Mouse (Mus musculus): ENCODE measurements at regions not wholly inside any gene's neighbourhood (a gene's known extent, or its start where the extent isn't known, plus 50 kb on each side); places are given as distances from the start of the nearest gene placed in this dataset.

DNA sequence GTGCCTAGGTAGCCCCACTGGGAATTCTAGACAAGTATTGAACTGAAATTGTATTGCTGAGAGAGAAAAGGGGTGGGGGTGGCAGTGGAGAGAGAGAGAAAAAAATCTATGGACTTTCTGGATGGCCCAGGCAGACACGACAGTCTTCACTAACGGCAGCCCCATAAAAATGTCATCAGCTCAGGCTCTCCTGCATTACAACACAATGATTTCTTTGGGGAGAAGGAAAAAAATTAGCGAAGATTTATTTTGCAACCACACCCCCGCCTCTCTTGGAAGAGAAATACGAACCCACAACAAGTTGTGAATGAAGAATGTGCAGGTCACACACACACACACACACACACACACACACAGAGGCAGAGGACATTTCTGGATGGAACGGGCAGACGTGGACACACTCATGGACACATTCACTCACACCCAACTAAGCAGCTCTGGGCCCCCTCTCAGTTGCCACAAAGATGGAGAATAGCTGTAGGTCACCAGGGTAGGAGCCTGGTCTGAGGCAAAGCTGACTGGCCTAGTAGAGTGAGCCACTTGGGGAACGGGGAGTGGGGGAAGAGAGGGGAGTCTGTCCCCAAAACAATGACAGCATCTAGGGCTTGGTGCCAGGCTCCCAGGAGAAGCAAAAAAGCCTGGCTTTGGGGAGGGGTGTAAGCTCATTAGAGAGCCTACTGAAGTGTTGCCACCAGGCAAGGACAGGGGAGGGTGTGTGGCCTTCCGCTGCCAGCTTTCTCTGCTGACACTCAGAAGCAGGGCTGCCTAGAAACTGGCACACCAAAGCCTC, 201.0 kb downstream of the Sox9 start:
- no peak for TF ChIP-seq POLR2A (IDR thresholded peaks at IDR 0.05; ENCODE audit: borderline replicate concordance, extremely low read depth, insufficient read depth, insufficient read length, poor library complexity, severe bottlenecking)
- no peak for TF ChIP-seq CTCF (IDR thresholded peaks at IDR 0.05; ENCODE audit: borderline replicate concordance, extremely low read depth, insufficient read depth, insufficient read length)
- DNase-seq (ENCODE audit: low read depth) = peak; percentile 97

DNA sequence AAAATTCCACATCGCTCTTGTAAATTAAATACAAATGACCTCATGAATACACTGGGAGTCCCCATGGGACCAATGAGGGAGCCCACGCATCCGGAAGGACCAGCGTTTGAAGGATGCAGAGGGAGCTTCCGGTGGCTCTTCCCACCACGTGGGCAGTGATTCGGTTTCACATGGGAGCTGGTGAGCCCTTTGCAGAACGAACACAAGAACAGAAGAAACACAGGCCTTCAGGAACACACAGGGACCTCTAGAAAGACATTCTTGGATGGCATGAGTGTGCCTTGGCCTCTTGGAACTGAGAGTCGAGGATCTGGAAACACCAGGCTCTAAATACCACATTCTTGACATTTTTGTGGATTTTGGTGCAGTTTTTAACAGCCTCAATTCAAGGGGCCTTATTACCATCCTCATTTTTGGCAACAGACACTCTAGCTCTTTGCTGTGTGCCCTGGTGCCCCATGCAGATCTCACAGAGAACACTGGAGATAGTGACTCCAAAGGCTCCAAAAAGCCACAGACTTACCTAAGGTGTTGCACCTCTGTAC, 204.1 kb downstream of the Sox9 start:
- DNase-seq (ENCODE audit: low read depth) = no peak
- TF ChIP-seq POLR2A (IDR thresholded peaks at IDR 0.05; ENCODE audit: borderline replicate concordance, extremely low read depth, insufficient read depth, insufficient read length, poor library complexity, severe bottlenecking) (no peak), CTCF (IDR thresholded peaks at IDR 0.05; ENCODE audit: borderline replicate concordance, extremely low read depth, insufficient read depth, insufficient read length) (no peak)

- TF ChIP-seq POLR2A (IDR thresholded peaks at IDR 0.05; ENCODE audit: borderline replicate concordance, extremely low read depth, insufficient read depth, insufficient read length, poor library complexity, severe bottlenecking) (no peak), CTCF (IDR thresholded peaks at IDR 0.05; ENCODE audit: borderline replicate concordance, extremely low read depth, insufficient read depth, insufficient read length) (no peak)
- no peak for DNase-seq (ENCODE audit: low read depth)
Observed at GRCm38 (mm10) chr11:112987782-112988181, 205.8 kb downstream of the Sox9 start.

- no peak for TF ChIP-seq POLR2A (IDR thresholded peaks at IDR 0.05; ENCODE audit: borderline replicate concordance, extremely low read depth, insufficient read depth, insufficient read length, poor library complexity, severe bottlenecking)
- TF ChIP-seq CTCF (IDR thresholded peaks at IDR 0.05; ENCODE audit: borderline replicate concordance, extremely low read depth, insufficient read depth, insufficient read length) = no peak
- peak; percentile 70 for DNase-seq (ENCODE audit: low read depth)
Observed at GRCm38 (mm10) chr11:112988900-112989299, 206.9 kb downstream of the Sox9 start.

- TF ChIP-seq POLR2A (IDR thresholded peaks at IDR 0.05; ENCODE audit: borderline replicate concordance, extremely low read depth, insufficient read depth, insufficient read length, poor library complexity, severe bottlenecking) (no peak), CTCF (IDR thresholded peaks at IDR 0.05; ENCODE audit: borderline replicate concordance, extremely low read depth, insufficient read depth, insufficient read length) (no peak)
- DNase-seq (ENCODE audit: low read depth) = peak; percentile 62
Observed at GRCm38 (mm10) chr11:112989981-112990512, 208.0 kb downstream of the Sox9 start.

GRCm38 (mm10) chr11:112990751-112991150, 208.7 kb downstream of the Sox9 start:
- TF ChIP-seq POLR2A (IDR thresholded peaks at IDR 0.05; ENCODE audit: borderline replicate concordance, extremely low read depth, insufficient read depth, insufficient read length, poor library complexity, severe bottlenecking) = no peak
- no peak for TF ChIP-seq CTCF (IDR thresholded peaks at IDR 0.05; ENCODE audit: borderline replicate concordance, extremely low read depth, insufficient read depth, insufficient read length)
- DNase-seq (ENCODE audit: low read depth) = peak; percentile 46

DNA sequence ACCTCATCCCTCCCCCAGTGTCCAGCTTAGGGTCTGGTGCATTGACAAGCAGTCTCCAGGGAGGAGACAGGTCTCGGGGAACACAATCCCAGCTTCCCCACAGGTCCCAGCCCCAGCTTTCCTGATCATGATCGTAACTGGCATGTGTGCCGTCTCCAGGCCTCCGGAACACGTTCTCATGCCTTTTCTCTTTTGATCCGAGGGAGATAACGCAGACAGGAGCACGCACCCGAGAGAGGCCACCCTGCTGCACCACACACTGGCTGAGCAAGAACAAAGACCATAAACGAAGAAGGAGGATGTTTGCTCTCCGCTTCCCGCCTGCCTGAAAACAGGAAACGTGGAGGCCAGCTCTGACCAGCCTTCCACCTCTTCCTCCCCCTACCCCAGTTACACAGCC, 209.8 kb downstream of the Sox9 start:
- no peak for TF ChIP-seq POLR2A (IDR thresholded peaks at IDR 0.05; ENCODE audit: borderline replicate concordance, extremely low read depth, insufficient read depth, insufficient read length, poor library complexity, severe bottlenecking)
- no peak for TF ChIP-seq CTCF (IDR thresholded peaks at IDR 0.05; ENCODE audit: borderline replicate concordance, extremely low read depth, insufficient read depth, insufficient read length)
- peak; percentile 52 for DNase-seq (ENCODE audit: low read depth)

DNA sequence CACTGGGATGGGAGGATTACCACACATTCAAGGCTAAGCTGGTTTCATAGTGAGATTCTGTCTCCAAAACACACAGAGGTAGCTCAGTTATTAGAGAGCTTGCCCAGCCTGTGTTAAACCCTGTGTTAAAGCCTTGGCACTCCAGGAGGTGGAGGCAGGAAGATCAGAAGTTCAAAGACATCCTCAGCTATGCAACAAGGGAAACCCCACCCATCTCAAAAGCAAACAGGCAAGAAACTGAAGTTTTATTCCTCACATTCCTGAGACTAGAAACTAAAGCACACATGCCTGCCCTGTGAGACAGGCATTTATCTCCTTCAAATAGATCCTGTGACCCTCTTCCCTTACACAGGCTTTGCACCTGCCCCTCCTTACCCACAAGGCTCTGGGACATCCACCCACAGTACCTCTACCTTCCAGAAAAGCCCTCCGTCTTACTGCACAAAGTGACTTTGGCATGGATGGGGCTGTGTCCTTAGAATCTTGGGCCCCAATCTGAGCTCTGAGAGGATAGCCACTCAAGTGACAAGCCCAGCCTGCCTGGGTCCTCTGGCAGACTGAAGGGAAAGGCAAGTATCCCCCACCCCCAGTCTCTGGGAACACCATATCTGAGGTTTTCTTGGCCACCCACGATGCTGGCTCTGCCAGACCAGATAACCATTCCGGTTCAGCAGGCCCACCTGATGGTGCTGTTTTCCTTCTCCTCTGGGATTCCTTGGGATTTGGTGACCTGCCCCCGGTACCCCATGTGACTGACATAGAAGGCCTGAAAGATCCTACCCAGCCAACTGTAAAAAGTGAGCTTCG, 217.0 kb downstream of the Sox9 start:
- TF ChIP-seq CTCF (IDR thresholded peaks at IDR 0.05; ENCODE audit: borderline replicate concordance, extremely low read depth, insufficient read depth, insufficient read length) (no peak), POLR2A (IDR thresholded peaks at IDR 0.05; ENCODE audit: borderline replicate concordance, extremely low read depth, insufficient read depth, insufficient read length, poor library complexity, severe bottlenecking) (no peak)
- DNase-seq (ENCODE audit: low read depth) = no peak

DNA sequence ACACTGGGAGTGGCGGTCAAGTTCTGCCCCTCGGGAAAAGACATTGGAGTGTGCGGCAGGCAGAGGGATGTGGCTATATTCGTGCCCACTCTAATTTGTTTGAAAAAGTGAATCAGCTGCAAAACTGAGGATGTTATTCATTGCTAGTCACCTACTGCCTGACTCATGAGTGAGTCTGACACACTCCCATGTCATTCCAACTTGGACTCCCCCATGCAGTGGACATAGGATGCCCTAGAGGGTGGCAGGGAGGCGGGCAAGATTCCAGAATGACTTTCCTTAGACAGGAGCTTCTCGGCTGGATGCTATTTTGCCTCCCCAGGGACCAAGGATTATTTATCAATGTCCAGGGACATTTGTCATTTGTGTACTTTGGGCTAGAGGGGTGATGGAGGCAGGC, 219.0 kb downstream of the Sox9 start:
- DNase-seq (ENCODE audit: low read depth) = no peak
- no peak for TF ChIP-seq POLR2A (IDR thresholded peaks at IDR 0.05; ENCODE audit: borderline replicate concordance, extremely low read depth, insufficient read depth, insufficient read length, poor library complexity, severe bottlenecking)
- TF ChIP-seq CTCF (IDR thresholded peaks at IDR 0.05; ENCODE audit: borderline replicate concordance, extremely low read depth, insufficient read depth, insufficient read length) = no peak

- TF ChIP-seq CTCF (IDR thresholded peaks at IDR 0.05; ENCODE audit: borderline replicate concordance, extremely low read depth, insufficient read depth, insufficient read length) = no peak
- no peak for TF ChIP-seq POLR2A (IDR thresholded peaks at IDR 0.05; ENCODE audit: borderline replicate concordance, extremely low read depth, insufficient read depth, insufficient read length, poor library complexity, severe bottlenecking)
- no peak for DNase-seq (ENCODE audit: low read depth)
Observed at GRCm38 (mm10) chr11:113005895-113006294, 223.9 kb downstream of the Sox9 start.

DNA sequence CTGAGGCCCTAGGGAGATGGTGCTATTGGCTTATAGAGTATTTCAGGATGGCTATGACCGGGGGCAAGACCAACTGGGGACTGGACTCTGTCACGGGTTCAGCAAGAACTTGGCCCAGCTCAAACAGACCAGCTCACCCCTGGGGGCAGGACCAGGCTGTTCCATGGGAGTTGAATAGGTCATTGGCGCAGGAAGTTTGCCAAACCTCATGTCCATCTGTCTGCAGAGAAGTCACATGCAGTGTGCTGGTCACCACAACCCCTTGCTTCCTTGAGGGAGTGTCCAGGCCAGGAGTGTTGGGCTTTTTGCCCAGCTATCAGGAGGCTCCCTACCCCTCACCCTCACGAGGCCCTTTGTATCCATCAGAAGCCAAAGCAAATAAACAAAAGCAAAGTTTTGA, 226.5 kb downstream of the Sox9 start:
- TF ChIP-seq POLR2A (IDR thresholded peaks at IDR 0.05; ENCODE audit: borderline replicate concordance, extremely low read depth, insufficient read depth, insufficient read length, poor library complexity, severe bottlenecking) = no peak
- TF ChIP-seq CTCF (IDR thresholded peaks at IDR 0.05; ENCODE audit: borderline replicate concordance, extremely low read depth, insufficient read depth, insufficient read length) = no peak
- no peak for DNase-seq (ENCODE audit: low read depth)

Measured in brain, embryonic 14.5 days (tissue).